Mouse (Mus musculus) intestine, embryonic 14.5 days (tissue): Measurements from ENCODE around the gene Rapgef3. TPM values are rescaled to one million over a fixed set of nuclear protein-coding genes. Genes with fewer than 3 reads are reported as not detected.
A peak's percentile ranks its signal among the peaks of the same experiment; 100 is the strongest.

ENCODE experiments used
- ATAC-seq: fragments of 200-750 bp; cut with Nextera tagmentation; replicated peaks from 2 replicates; pipeline ENCODE4 v1.8.0; 2017; ENCODE audit warnings: low read depth, moderate number of reproducible peaks, moderate TSS enrichment, moderate library complexity; ENCODE audit not compliant: low FRiP score, low TSS enrichment
- DNase-seq: peaks from one replicate; pipeline ENCODE4 v3.0.0-alpha.2; 2018; ENCODE audit warnings: low spot score
- H3K27ac ChIP-seq: fragments of 300-500 bp; sonication (generic); 2 replicates; pipeline ENCODE4 v1.5.1; 2014; ENCODE audit warnings: low read depth, mild to moderate bottlenecking, control low read depth
- H3K27me3 ChIP-seq: fragments of 300-500 bp; sonication (generic); replicated peaks from 2 replicates; pipeline ENCODE4 v1.6.1; 2014; ENCODE audit warnings: low read length, control low read depth; ENCODE audit not compliant: control insufficient read depth, insufficient read depth
- H3K36me3 ChIP-seq: fragments of 300-500 bp; sonication (generic); 2 replicates; pipeline ENCODE4 v1.6.1; 2014; ENCODE audit warnings: low read length, control low read depth; ENCODE audit not compliant: control insufficient read depth, insufficient read depth
- H3K4me1 ChIP-seq: fragments of 300-500 bp; sonication (generic); replicated peaks from 2 replicates; pipeline ENCODE4 v1.6.1; 2014; ENCODE audit warnings: low read length, control low read depth, mixed read lengths; ENCODE audit not compliant: control insufficient read depth, insufficient read depth
- H3K4me2 ChIP-seq: fragments of 300-500 bp; sonication (generic); 2 replicates; pipeline ENCODE4 v1.6.1; 2014; ENCODE audit warnings: low read length
- H3K4me3 ChIP-seq: fragments of 300-500 bp; sonication (generic); 2 replicates; pipeline ENCODE4 v1.5.1; 2014; ENCODE audit warnings: low read depth, low read length, control low read depth, mixed read lengths
- H3K9ac ChIP-seq: fragments of 300-500 bp; sonication (generic); 2 replicates; pipeline ENCODE4 v1.6.1; 2014; ENCODE audit warnings: mild to moderate bottlenecking, low read length
- H3K9me3 ChIP-seq: fragments of 300-500 bp; sonication (generic); 2 replicates; pipeline ENCODE4 v1.6.1; 2016; ENCODE audit warnings: low read length, control low read depth; ENCODE audit not compliant: control insufficient read depth
- WGBS: fragments of 180-500 bp; shearing (Covaris S2); extraction: QIAGEN DNeasy Blood & Tissue Kit; methylation state at CpG from one replicate; pipeline ENCODE4 v1.1.7; 2014; 5-methylcytosine and 5-hydroxymethylcytosine counted together
- polyA plus RNA-seq: library from polyadenylated mRNA; unstranded; fragments of >200 nt; fragmentation: Nextera tagmentation; extraction: Ambion mirVana; gene quantifications from 2 replicates; pipeline ENCODE4 v1.2.1, GENCODE M21; 2014

Gene Rapgef3
- polyA plus RNA-seq, 1 experiment from 2014 or later: 8.7 TPM

GRCm38 (mm10) chr15:97770280-97770679, 2.5 kb upstream of the Rapgef3 start:
- DNase-seq: no peak
- H3K4me1 ChIP-seq: peaks cover 36% of the 10 kb centered on the region
- H3K27me3 ChIP-seq: peaks cover 14% of the 10 kb centered on the region
- no peak overlapping the region for H3K9ac ChIP-seq
- no peak overlapping the region for H3K4me3 ChIP-seq
- no peaks in the 10 kb centered on the region for H3K36me3 ChIP-seq
- no peak overlapping the region for H3K4me2 ChIP-seq
- no peak for ATAC-seq
- H3K27ac ChIP-seq: no peak overlapping the region
- WGBS: 80% methylated on average over 8 of the region's 8 CpGs
- H3K9me3 ChIP-seq: no peaks in the 10 kb centered on the region

- peak; percentile 71 for DNase-seq
- Histone ChIP-seq H3K4me2 (peak overlapping the region; percentile 96), H3K4me3 (peak overlapping the region; percentile 44), H3K36me3 (no peaks in the 10 kb centered on the region), H3K27me3 (peaks cover 14% of the 10 kb centered on the region), H3K27ac (peak overlapping the region; percentile 36), H3K9me3 (no peaks in the 10 kb centered on the region), H3K4me1 (peaks cover 25% of the 10 kb centered on the region), H3K9ac (peak overlapping the region; percentile 55)
- peak; percentile 23 for ATAC-seq
- WGBS: 1% methylated on average over 18 of the region's 18 CpGs
Observed at GRCm38 (mm10) chr15:97768192-97768591, 420 bp upstream of the Rapgef3 start.

GRCm38 (mm10) chr15:97766594-97767279, 1.0 kb downstream of the Rapgef3 start:
- DNase-seq: no peak
- no peaks in the 10 kb centered on the region for H3K36me3 ChIP-seq
- H3K4me3 ChIP-seq: peak overlapping the region; percentile 44
- 10% methylated on average over 23 of the region's 23 CpGs for WGBS
- peak overlapping the region; percentile 9; the same call in 1 of the 2 replicates for H3K27ac ChIP-seq
- no peaks in the 10 kb centered on the region for H3K9me3 ChIP-seq
- peaks cover 16% of the 10 kb centered on the region for H3K4me1 ChIP-seq
- H3K4me2 ChIP-seq: peak overlapping the region; percentile 96
- no peak for ATAC-seq
- peaks cover 14% of the 10 kb centered on the region for H3K27me3 ChIP-seq
- peak overlapping the region; percentile 55 for H3K9ac ChIP-seq

GRCm38 (mm10) chr15:97766194-97766593, 1.6 kb downstream of the Rapgef3 start:
- Histone ChIP-seq H3K27me3 (peaks cover 14% of the 10 kb centered on the region), H3K9ac (peak overlapping the region; percentile 35; the same call in 1 of the 2 replicates), H3K4me3 (peak overlapping the region; percentile 44), H3K9me3 (no peaks in the 10 kb centered on the region), H3K4me1 (peaks cover 16% of the 10 kb centered on the region), H3K27ac (no peak overlapping the region), H3K36me3 (no peaks in the 10 kb centered on the region), H3K4me2 (peak overlapping the region; percentile 96)
- ATAC-seq: no peak
- no peak for DNase-seq
- WGBS: 32% methylated on average over 8 of the region's 8 CpGs

- Histone ChIP-seq H3K4me1 (peaks cover 16% of the 10 kb centered on the region), H3K27ac (no peak overlapping the region), H3K9ac (no peak overlapping the region), H3K27me3 (peaks cover 14% of the 10 kb centered on the region), H3K9me3 (no peaks in the 10 kb centered on the region), H3K4me2 (peak overlapping the region; percentile 15; the same call in 1 of the 2 replicates), H3K4me3 (no peak overlapping the region), H3K36me3 (no peaks in the 10 kb centered on the region)
- no peak for ATAC-seq
- no peak for DNase-seq
- 45% methylated on average over 13 of the region's 13 CpGs for WGBS
Observed at GRCm38 (mm10) chr15:97765090-97765794, 2.5 kb downstream of the Rapgef3 start.

- Histone ChIP-seq H3K9me3 (no peaks in the 10 kb centered on the region), H3K4me1 (peaks cover 16% of the 10 kb centered on the region), H3K4me2 (no peak overlapping the region), H3K27me3 (peaks cover 14% of the 10 kb centered on the region), H3K36me3 (no peaks in the 10 kb centered on the region), H3K27ac (no peak overlapping the region), H3K4me3 (no peak overlapping the region), H3K9ac (no peak overlapping the region)
- DNase-seq (no peak), ATAC-seq (no peak)
- 75% methylated on average over 2 of the region's 2 CpGs for WGBS
Observed at GRCm38 (mm10) chr15:97764532-97764931, 3.2 kb downstream of the Rapgef3 start.

GRCm38 (mm10) chr15:97763256-97764049, 4.3 kb downstream of the Rapgef3 start:
- Histone ChIP-seq H3K4me2 (no peak overlapping the region), H3K27me3 (peaks cover 9% of the 10 kb centered on the region), H3K27ac (no peak overlapping the region), H3K9ac (no peak overlapping the region), H3K4me1 (peaks cover 13% of the 10 kb centered on the region), H3K9me3 (no peaks in the 10 kb centered on the region), H3K36me3 (no peaks in the 10 kb centered on the region), H3K4me3 (no peak overlapping the region)
- 71% methylated on average over 9 of the region's 9 CpGs for WGBS
- ATAC-seq (no peak), DNase-seq (no peak)

- Histone ChIP-seq H3K4me3 (no peak overlapping the region), H3K36me3 (no peaks in the 10 kb centered on the region), H3K27ac (no peak overlapping the region), H3K4me2 (no peak overlapping the region), H3K4me1 (peaks cover 8% of the 10 kb centered on the region), H3K9me3 (no peaks in the 10 kb centered on the region), H3K9ac (no peak overlapping the region), H3K27me3 (peaks cover 9% of the 10 kb centered on the region)
- ATAC-seq (no peak), DNase-seq (no peak)
- WGBS: 55% methylated on average over 9 of the region's 9 CpGs
Observed at GRCm38 (mm10) chr15:97762733-97763132, 5.0 kb downstream of the Rapgef3 start.
